Mouse (Mus musculus): ENCODE measurements around the gene Gbx2. TPM values are rescaled to one million over a fixed set of nuclear protein-coding genes. Genes with fewer than 3 reads are reported as not detected.

Gbx2 gene
- polyA plus RNA-seq, 1 experiment from 2014 or later = 0.17 TPM

- no peaks in the 10 kb centered on the region for H3K36me3 ChIP-seq (ENCODE audit: insufficient read depth)
- peaks cover 41% of the 10 kb centered on the region for H3K27me3 ChIP-seq (ENCODE audit: insufficient read depth, low read length)
- H3K4me3 ChIP-seq (ENCODE audit: low read depth, low read length) = peak overlapping the region; percentile 60
- under 1% methylated on average over 88 of the region's 95 CpGs for WGBS
- no peaks in the 10 kb centered on the region for H3K9me3 ChIP-seq (ENCODE audit: low read depth, low read length)
- ATAC-seq (ENCODE audit: insufficient read depth) (0 out of 2 replicates have a peak, but pooled peaks have one; percentile 30), DNase-seq (peak; percentile 57)
- H3K27ac ChIP-seq (ENCODE audit: low read depth) = no peak overlapping the region
- TF ChIP-seq CTCF (IDR thresholded peaks at IDR 0.05; ENCODE audit: low read depth) = no peak
- H3K4me1 ChIP-seq (ENCODE audit: insufficient read depth) = no peaks in the 10 kb centered on the region; the same call in 1 of the 2 replicates
- peak overlapping the region; percentile 93 for H3K4me2 ChIP-seq
- peak overlapping the region; percentile 51 for H3K9ac ChIP-seq
Observed at GRCm38 (mm10) chr1:89968111-89968851, 37.3 kb upstream of the Gbx2 start.

DNA sequence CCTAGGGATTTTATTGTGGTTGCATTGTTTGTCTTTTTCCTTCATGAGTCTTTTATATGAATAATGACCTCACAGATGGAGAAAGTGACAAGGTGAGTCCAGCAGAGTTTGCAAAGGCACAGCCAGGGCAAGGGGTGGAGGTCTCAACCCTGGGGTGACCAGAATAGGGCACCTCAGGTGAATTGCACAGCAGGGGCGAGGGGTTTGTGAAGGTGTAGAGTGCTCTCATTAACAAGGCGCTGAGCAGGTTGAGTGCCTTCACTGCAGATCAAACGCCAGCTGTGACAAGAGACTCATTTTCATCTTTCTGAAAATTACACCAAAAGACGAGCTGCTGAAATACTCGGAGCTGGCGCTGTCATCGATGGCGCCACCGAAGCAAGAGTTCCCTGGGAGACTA, 36.6 kb upstream of the Gbx2 start:
- no peak for TF ChIP-seq CTCF (IDR thresholded peaks at IDR 0.05; ENCODE audit: low read depth)
- WGBS = 15% methylated on average over 9 of the region's 9 CpGs
- H3K9me3 ChIP-seq (ENCODE audit: low read depth, low read length) = no peaks in the 10 kb centered on the region
- no peak overlapping the region for H3K27ac ChIP-seq (ENCODE audit: low read depth)
- no peak overlapping the region for H3K9ac ChIP-seq
- peaks cover 41% of the 10 kb centered on the region for H3K27me3 ChIP-seq (ENCODE audit: insufficient read depth, low read length)
- H3K4me1 ChIP-seq (ENCODE audit: insufficient read depth) = no peaks in the 10 kb centered on the region; the same call in 1 of the 2 replicates
- H3K4me3 ChIP-seq (ENCODE audit: low read depth, low read length) = peak overlapping the region; percentile 60; the same call in 1 of the 2 replicates
- DNase-seq = no peak
- peak overlapping the region; percentile 93 for H3K4me2 ChIP-seq
- no peaks in the 10 kb centered on the region for H3K36me3 ChIP-seq (ENCODE audit: insufficient read depth)
- ATAC-seq (ENCODE audit: insufficient read depth) = no peak

GRCm38 (mm10) chr1:89964426-89964825, 33.4 kb upstream of the Gbx2 start:
- no peak for TF ChIP-seq CTCF (IDR thresholded peaks at IDR 0.05; ENCODE audit: low read depth)
- Histone ChIP-seq H3K4me2 (no peak overlapping the region), H3K4me1 (ENCODE audit: insufficient read depth) (no peaks in the 10 kb centered on the region), H3K36me3 (ENCODE audit: insufficient read depth) (no peaks in the 10 kb centered on the region), H3K9ac (no peak overlapping the region), H3K9me3 (ENCODE audit: low read depth, low read length) (no peaks in the 10 kb centered on the region), H3K27me3 (ENCODE audit: insufficient read depth, low read length) (peaks cover 25% of the 10 kb centered on the region), H3K27ac (ENCODE audit: low read depth) (no peak overlapping the region), H3K4me3 (ENCODE audit: low read depth, low read length) (no peak overlapping the region)
- no peak for ATAC-seq (ENCODE audit: insufficient read depth)
- DNase-seq = no peak
- 68% methylated on average over 12 of the region's 12 CpGs for WGBS

DNA sequence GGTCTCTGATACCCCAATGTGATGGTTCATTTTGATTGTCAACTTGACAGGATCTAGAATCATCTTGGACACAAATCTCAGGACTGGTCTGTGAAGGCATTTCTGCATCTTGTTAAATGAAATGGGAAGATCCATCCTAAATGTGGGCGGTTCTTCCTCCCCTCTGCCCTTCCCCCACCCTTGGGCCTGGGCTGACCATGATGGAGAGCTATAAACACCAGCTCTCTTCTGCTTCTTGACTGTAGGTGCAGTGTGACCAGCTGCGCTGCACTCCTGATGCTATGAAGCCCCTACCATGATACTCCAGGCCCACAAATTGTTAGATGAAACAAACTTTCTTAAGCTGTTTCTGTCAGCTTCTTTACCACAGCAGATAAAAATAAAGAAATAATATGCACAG, 32.3 kb upstream of the Gbx2 start:
- H3K4me1 ChIP-seq (ENCODE audit: insufficient read depth) = no peaks in the 10 kb centered on the region
- H3K36me3 ChIP-seq (ENCODE audit: insufficient read depth) = no peaks in the 10 kb centered on the region
- DNase-seq (no peak), ATAC-seq (ENCODE audit: insufficient read depth) (no peak)
- TF ChIP-seq CTCF (IDR thresholded peaks at IDR 0.05; ENCODE audit: low read depth) = no peak
- no peak overlapping the region for H3K4me3 ChIP-seq (ENCODE audit: low read depth, low read length)
- no peak overlapping the region for H3K4me2 ChIP-seq
- no peaks in the 10 kb centered on the region for H3K9me3 ChIP-seq (ENCODE audit: low read depth, low read length)
- WGBS = 87% methylated on average over 2 of the region's 2 CpGs
- no peak overlapping the region for H3K27ac ChIP-seq (ENCODE audit: low read depth)
- H3K9ac ChIP-seq = no peak overlapping the region
- peaks cover 13% of the 10 kb centered on the region for H3K27me3 ChIP-seq (ENCODE audit: insufficient read depth, low read length)

GRCm38 (mm10) chr1:89962092-89962491, 31.1 kb upstream of the Gbx2 start:
- DNase-seq = peak; percentile 16
- ATAC-seq (ENCODE audit: insufficient read depth) = no peak
- no peaks in the 10 kb centered on the region for H3K9me3 ChIP-seq (ENCODE audit: low read depth, low read length)
- peaks cover 1% of the 10 kb centered on the region; the same call in 1 of the 2 replicates for H3K27me3 ChIP-seq (ENCODE audit: insufficient read depth, low read length)
- H3K4me3 ChIP-seq (ENCODE audit: low read depth, low read length) = no peak overlapping the region
- H3K27ac ChIP-seq (ENCODE audit: low read depth) = no peak overlapping the region
- WGBS = 14% methylated on average over 13 of the region's 13 CpGs
- H3K4me2 ChIP-seq = no peak overlapping the region
- no peaks in the 10 kb centered on the region for H3K4me1 ChIP-seq (ENCODE audit: insufficient read depth)
- no peak overlapping the region for H3K9ac ChIP-seq
- no peaks in the 10 kb centered on the region for H3K36me3 ChIP-seq (ENCODE audit: insufficient read depth)
- no peak for TF ChIP-seq CTCF (IDR thresholded peaks at IDR 0.05; ENCODE audit: low read depth)

DNA sequence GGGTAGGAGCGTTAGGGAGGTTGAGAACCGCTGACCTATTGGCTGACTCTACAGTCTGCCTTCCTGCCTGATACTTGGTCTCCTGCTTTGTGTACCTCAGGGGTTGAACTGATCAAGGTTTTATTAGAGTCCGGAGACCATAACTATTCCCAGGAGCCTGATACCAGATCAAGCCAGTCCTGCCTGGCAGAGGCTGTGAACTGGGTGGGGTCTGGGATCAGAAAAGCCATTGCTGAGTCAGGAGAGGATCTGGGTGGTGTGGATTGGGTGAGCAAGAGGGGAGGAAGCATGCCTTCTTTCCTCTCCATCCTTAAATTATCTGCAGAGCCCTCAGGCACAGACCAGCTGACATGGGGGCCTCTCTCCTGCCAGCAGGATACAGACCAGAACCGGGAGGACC, 28.4 kb upstream of the Gbx2 start:
- no peak overlapping the region for H3K4me2 ChIP-seq
- no peak for TF ChIP-seq CTCF (IDR thresholded peaks at IDR 0.05; ENCODE audit: low read depth)
- DNase-seq (no peak), ATAC-seq (ENCODE audit: insufficient read depth) (no peak)
- H3K4me1 ChIP-seq (ENCODE audit: insufficient read depth) = no peaks in the 10 kb centered on the region
- H3K9ac ChIP-seq = no peak overlapping the region
- H3K36me3 ChIP-seq (ENCODE audit: insufficient read depth) = no peaks in the 10 kb centered on the region
- no peak overlapping the region for H3K4me3 ChIP-seq (ENCODE audit: low read depth, low read length)
- WGBS = 78% methylated on average over 4 of the region's 4 CpGs
- H3K27me3 ChIP-seq (ENCODE audit: insufficient read depth, low read length) = no peaks in the 10 kb centered on the region; the same call in 1 of the 2 replicates
- H3K27ac ChIP-seq (ENCODE audit: low read depth) = no peak overlapping the region
- H3K9me3 ChIP-seq (ENCODE audit: low read depth, low read length) = no peaks in the 10 kb centered on the region

DNA sequence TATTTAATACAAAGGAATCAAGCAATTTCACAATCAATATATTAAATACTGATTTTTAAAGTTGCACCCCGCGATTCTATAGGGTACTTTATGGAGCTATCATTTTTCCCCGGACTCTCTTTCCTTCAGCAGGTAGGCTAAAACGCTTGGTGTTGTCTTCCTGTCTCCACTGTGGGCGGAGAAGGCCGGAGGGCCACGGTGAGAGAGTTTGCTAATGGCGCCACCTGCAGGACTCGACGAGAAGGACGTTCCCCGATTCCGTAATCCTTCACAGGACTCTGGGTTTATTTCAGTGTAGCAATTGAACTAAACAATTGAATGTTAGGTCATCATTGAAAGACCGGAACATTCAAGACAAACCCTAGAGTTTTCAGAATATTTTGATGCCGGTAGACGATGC, 12.2 kb upstream of the Gbx2 start:
- Histone ChIP-seq H3K27ac (ENCODE audit: low read depth) (no peak overlapping the region), H3K9ac (no peak overlapping the region), H3K27me3 (ENCODE audit: insufficient read depth, low read length) (peaks cover 68% of the 10 kb centered on the region), H3K36me3 (ENCODE audit: insufficient read depth) (no peaks in the 10 kb centered on the region), H3K4me3 (ENCODE audit: low read depth, low read length) (no peak overlapping the region), H3K4me1 (ENCODE audit: insufficient read depth) (no peaks in the 10 kb centered on the region), H3K4me2 (no peak overlapping the region), H3K9me3 (ENCODE audit: low read depth, low read length) (no peaks in the 10 kb centered on the region)
- ATAC-seq (ENCODE audit: insufficient read depth) = peak; percentile 53; the same call in 1 of the 2 replicates
- DNase-seq = peak; percentile 90
- peak; percentile 90 for TF ChIP-seq CTCF (IDR thresholded peaks at IDR 0.05; ENCODE audit: low read depth)
- 3% methylated on average over 16 of the region's 16 CpGs for WGBS
